Mouse (Mus musculus) midbrain, postnatal 0 days (tissue): ENCODE data around the gene Mast4. TPM values are rescaled to one million over a fixed set of nuclear protein-coding genes. Genes with fewer than 3 reads are reported as not detected.

ENCODE experiments used
- ATAC-seq: fragments of 200-750 bp; cut with Nextera tagmentation; 2 replicates; pipeline ENCODE4 v1.8.0; 2017; ENCODE audit warnings: moderate number of reproducible peaks, mild to moderate bottlenecking, moderate TSS enrichment, moderate library complexity; ENCODE audit not compliant: low FRiP score
- DNase-seq: peaks from one replicate; pipeline ENCODE4 v3.0.0-alpha.2; 2015; ENCODE audit warnings: low spot score
- H3K27ac ChIP-seq: fragments of 300-500 bp; sonication (generic); 2 replicates; pipeline ENCODE4 v1.5.1; 2014; ENCODE audit warnings: low read depth, mild to moderate bottlenecking, low read length, mixed read lengths
- H3K27me3 ChIP-seq: fragments of 300-500 bp; sonication (generic); 2 replicates; pipeline ENCODE4 v1.6.1; 2014; ENCODE audit warnings: low read length, control low read depth, mixed read lengths; ENCODE audit not compliant: insufficient read depth
- H3K36me3 ChIP-seq: fragments of 300-500 bp; sonication (generic); 2 replicates; pipeline ENCODE4 v1.6.1; 2014; ENCODE audit warnings: low read length, control low read depth, mixed read lengths; ENCODE audit not compliant: insufficient read depth
- H3K4me1 ChIP-seq: fragments of 300-500 bp; sonication (generic); 2 replicates; pipeline ENCODE4 v1.6.1; 2014; ENCODE audit warnings: mild to moderate bottlenecking, control low read depth, antibody characterized with exemption, low read length, mixed read lengths; ENCODE audit not compliant: insufficient read depth
- H3K4me2 ChIP-seq: fragments of 300-500 bp; sonication (generic); 2 replicates; pipeline ENCODE4 v1.6.1; 2014; ENCODE audit warnings: low read depth, mild to moderate bottlenecking, low read length, mixed read lengths; ENCODE audit not compliant: poor library complexity, severe bottlenecking
- H3K4me3 ChIP-seq: fragments of 300-500 bp; sonication (generic); 2 replicates; pipeline ENCODE4 v1.5.1; 2014; ENCODE audit warnings: low read depth, mild to moderate bottlenecking, low read length, moderate library complexity
- H3K9ac ChIP-seq: fragments of 300-500 bp; sonication (generic); replicated peaks from 2 replicates; pipeline ENCODE4 v1.6.1; 2014; ENCODE audit warnings: mild to moderate bottlenecking, low read length, moderate library complexity, mixed read lengths; ENCODE audit not compliant: poor library complexity, severe bottlenecking
- H3K9me3 ChIP-seq: fragments of 300-500 bp; sonication (generic); 2 replicates; pipeline ENCODE4 v1.6.1; 2016; ENCODE audit warnings: low read length, control low read depth
- CTCF ChIP-seq: IDR thresholded peaks from 2 replicates; pipeline ENCODE4 v1.5.1; 2016; ENCODE audit warnings: antibody characterized with exemption, mild to moderate bottlenecking
- WGBS: fragments of 180-500 bp; shearing (Covaris S2); extraction: QIAGEN DNeasy Blood & Tissue Kit; methylation state at CpG from one replicate; pipeline ENCODE4 v1.1.7; 2014; 5-methylcytosine and 5-hydroxymethylcytosine counted together
- polyA plus RNA-seq: library from polyadenylated mRNA; unstranded; fragments of >200 nt; fragmentation: Nextera tagmentation; extraction: Ambion mirVana; gene quantifications from 2 replicates; pipeline ENCODE4 v1.2.1, GENCODE M21; 2015
- total RNA-seq: library from RNA; depleted of rRNA; stranded (reverse); fragments of >200 nt; gene quantifications from 2 replicates; pipeline ENCODE4 v1.2.3, GENCODE M21; 2014

The Mast4 gene
- total and polyA plus RNA-seq, 2 experiments from 2014 or later = 28.7 to 39.8 TPM

GRCm38 (mm10) chr13:102918616-102919015, 415.7 kb downstream of the Mast4 start:
- Histone ChIP-seq H3K27me3 (no peaks in the 10 kb centered on the region), H3K4me3 (no peak overlapping the region), H3K9ac (no peak overlapping the region), H3K4me1 (no peaks in the 10 kb centered on the region), H3K36me3 (no peaks in the 10 kb centered on the region), H3K4me2 (no peak overlapping the region), H3K27ac (no peak overlapping the region), H3K9me3 (no peaks in the 10 kb centered on the region)
- TF ChIP-seq CTCF = no peak
- no peak for ATAC-seq
- 44% methylated on average over 4 of the region's 4 CpGs for WGBS
- DNase-seq = no peak

GRCm38 (mm10) chr13:102915341-102915740, 419.0 kb downstream of the Mast4 start:
- Histone ChIP-seq H3K27me3 (no peaks in the 10 kb centered on the region), H3K4me3 (no peak overlapping the region), H3K36me3 (no peaks in the 10 kb centered on the region), H3K4me2 (no peak overlapping the region), H3K9ac (no peak overlapping the region), H3K4me1 (no peaks in the 10 kb centered on the region), H3K27ac (no peak overlapping the region), H3K9me3 (no peaks in the 10 kb centered on the region)
- 0 out of 2 replicates have a peak, but pooled peaks have one; percentile 4 for TF ChIP-seq CTCF
- no peak for ATAC-seq
- WGBS = 79% methylated on average over 1 of the region's 1 CpGs
- DNase-seq = no peak

- no peak overlapping the region for H3K27ac ChIP-seq
- no peak overlapping the region for H3K4me3 ChIP-seq
- no peaks in the 10 kb centered on the region for H3K36me3 ChIP-seq
- DNase-seq (no peak), ATAC-seq (no peak)
- no peak for TF ChIP-seq CTCF
- H3K4me1 ChIP-seq = no peaks in the 10 kb centered on the region
- no peaks in the 10 kb centered on the region for H3K27me3 ChIP-seq
- no peak overlapping the region for H3K9ac ChIP-seq
- H3K9me3 ChIP-seq = no peaks in the 10 kb centered on the region
- no peak overlapping the region for H3K4me2 ChIP-seq
These were observed 419.5 kb downstream of the Mast4 start for GRCm38 (mm10) chr13:102914800-102915199.

GRCm38 (mm10) chr13:102913919-102914318, 420.4 kb downstream of the Mast4 start:
- Histone ChIP-seq H3K36me3 (no peaks in the 10 kb centered on the region), H3K4me1 (no peaks in the 10 kb centered on the region), H3K9me3 (no peaks in the 10 kb centered on the region), H3K27ac (no peak overlapping the region), H3K4me2 (no peak overlapping the region), H3K9ac (no peak overlapping the region), H3K27me3 (no peaks in the 10 kb centered on the region), H3K4me3 (no peak overlapping the region)
- ATAC-seq = no peak
- no peak for TF ChIP-seq CTCF
- DNase-seq = no peak
- WGBS = 69% methylated on average over 2 of the region's 2 CpGs

GRCm38 (mm10) chr13:102912867-102913266, 421.4 kb downstream of the Mast4 start:
- Histone ChIP-seq H3K4me1 (no peaks in the 10 kb centered on the region), H3K27ac (0 out of 2 replicates have a peak overlapping the region, but pooled peaks have one; percentile 26), H3K27me3 (no peaks in the 10 kb centered on the region), H3K9me3 (no peaks in the 10 kb centered on the region), H3K36me3 (no peaks in the 10 kb centered on the region), H3K9ac (no peak overlapping the region), H3K4me2 (no peak overlapping the region), H3K4me3 (no peak overlapping the region)
- 76% methylated on average over 12 of the region's 12 CpGs for WGBS
- no peak for DNase-seq
- ATAC-seq = no peak
- no peak for TF ChIP-seq CTCF

GRCm38 (mm10) chr13:102909654-102910418, 424.5 kb downstream of the Mast4 start:
- Histone ChIP-seq H3K27ac (no peak overlapping the region), H3K27me3 (no peaks in the 10 kb centered on the region), H3K4me1 (peaks cover 5% of the 10 kb centered on the region; the same call in 1 of the 2 replicates), H3K4me3 (no peak overlapping the region), H3K4me2 (no peak overlapping the region), H3K9me3 (no peaks in the 10 kb centered on the region), H3K9ac (no peak overlapping the region), H3K36me3 (no peaks in the 10 kb centered on the region)
- ATAC-seq (no peak), DNase-seq (no peak)
- TF ChIP-seq CTCF = peak; percentile 30; the same call in 1 of the 2 replicates
- WGBS = 94% methylated on average over 5 of the region's 5 CpGs
